7 mouse cellular contexts compared by ENCODE assay signal in genomic region chr3:108554587-108555312, GRCm38 (mm10). TPM values are rescaled to one million over a fixed set of nuclear protein-coding genes. Genes with fewer than 3 reads are reported as not detected.
A peak's percentile ranks its signal among the peaks of the same experiment; 100 is the strongest.
DNase-seq lines count a peak whose midpoint lies in the region; ATAC-seq lines count a peak whose summit lies in the region.

No protein-coding gene starts in this region.

- 17% methylated on average over 22 of the region's 22 CpGs for WGBS in intestine, embryonic 15.5 days
- 18% methylated on average over 22 of the region's 22 CpGs for WGBS in midbrain, embryonic 10.5 days

- peak; percentile 89 for DNase-seq in adrenal gland, adult 18-20 months (ENCODE audit: low spot score in 2 of 2)
- peak; percentile 97 for DNase-seq in embryo, embryonic 11 days
- DNase-seq in gastrocnemius, postnatal 25 days, result peak; percentile 87
- peak; percentile 92 to 97 for DNase-seq in left cerebral cortex, postnatal 25 days (ENCODE audit: low spot score in 2 of 2)
- DNase-seq in midbrain, embryonic 10.5 days (ENCODE audit: low spot score), result peak; percentile 90
- peak; percentile 91 for DNase-seq in right cerebral cortex, postnatal 4 days

- H3K4me1 ChIP-seq in intestine, embryonic 15.5 days (replicated peaks), result no peaks in the 10 kb centered on the region
- peaks cover 8% of the 10 kb centered on the region for H3K4me1 ChIP-seq in midbrain, embryonic 10.5 days

- peak overlapping the region; percentile 82 for H3K4me2 ChIP-seq in intestine, embryonic 15.5 days (replicated peaks)

- no peaks in the 10 kb centered on the region for H3K27me3 ChIP-seq in intestine, embryonic 15.5 days (replicated peaks)
- H3K27me3 ChIP-seq in midbrain, embryonic 10.5 days (ENCODE audit: low read depth, poor library complexity, severe bottlenecking), result no peaks in the 10 kb centered on the region

- H3K9me3 ChIP-seq in intestine, embryonic 15.5 days, result no peaks in the 10 kb centered on the region
- H3K9me3 ChIP-seq in midbrain, embryonic 10.5 days (replicated peaks), result no peaks in the 10 kb centered on the region

- peak overlapping the region; percentile 83 for H3K4me3 ChIP-seq in intestine, embryonic 15.5 days (replicated peaks)
- H3K4me3 ChIP-seq in midbrain, embryonic 10.5 days, result peak overlapping the region; percentile 84

- H3K36me3 ChIP-seq in intestine, embryonic 15.5 days, result 0 out of 2 replicates have a peak, but pooled peaks cover 11% of the 10 kb centered on the region
- H3K36me3 ChIP-seq in midbrain, embryonic 10.5 days, result peaks cover 30% of the 10 kb centered on the region

- intact Hi-C loops in left cerebral cortex, postnatal 25 days (cut with DNase I), result loop anchor here (1.0 to 5.0 kb wide), 2 partner anchors 17 to 147 kb away; no protein-coding TSS in a partner anchor

- H3K27ac ChIP-seq in intestine, embryonic 15.5 days, result peak overlapping the region; percentile 83
- H3K27ac ChIP-seq in midbrain, embryonic 10.5 days (replicated peaks), result peak overlapping the region; percentile 97

- peak; percentile 97 for ATAC-seq in intestine, embryonic 15.5 days

- H3K9ac ChIP-seq in intestine, embryonic 15.5 days, result peak overlapping the region; percentile 95

RNA-seq across cellular contexts. Expression of gene Tmem167b, which starts 7.5 kb away (rescaled TPM):
- 10 to 100 TPM; 55.7 to 59.4 TPM for total RNA-seq in adrenal gland, adult 18-20 months (2021)
- 10 to 100 TPM; 13.0 to 15.1 TPM for total RNA-seq in gastrocnemius, postnatal 25 days (2021)
- 34.3 and 35.5 TPM in 2 replicates for polyA plus RNA-seq in intestine, embryonic 15.5 days (2015; fragmentation: Nextera tagmentation; extraction: Ambion mirVana)
- total RNA-seq in left cerebral cortex, postnatal 25 days (2021), result 10 to 100 TPM; 42.5 to 44.7 TPM
- polyA plus RNA-seq in midbrain, embryonic 10.5 days (2016; fragmentation: Nextera tagmentation; extraction: Ambion mirVana), result 38.6 and 50.8 TPM in 2 replicates

RNA-seq across cellular contexts. Expression of gene Taf13, which starts 16.7 kb away (rescaled TPM):
- total RNA-seq in adrenal gland, adult 18-20 months (2021), result 10 to 100 TPM; 29.2 to 30.5 TPM
- total RNA-seq in gastrocnemius, postnatal 25 days (2021), result 10 to 100 TPM; 17.6 to 18.3 TPM
- 38.4 and 39.4 TPM in 2 replicates for polyA plus RNA-seq in intestine, embryonic 15.5 days (2015; fragmentation: Nextera tagmentation; extraction: Ambion mirVana)
- 10 to 100 TPM; 34.9 to 35.4 TPM for total RNA-seq in left cerebral cortex, postnatal 25 days (2021)
- polyA plus RNA-seq in midbrain, embryonic 10.5 days (2016; fragmentation: Nextera tagmentation; extraction: Ambion mirVana), result 72.9 and 78.3 TPM in 2 replicates

RNA-seq across cellular contexts. Expression of gene 5330417C22Rik, which starts 18.4 kb away (rescaled TPM):
- 1 to 10 TPM; 1.8 to 4.0 TPM for total RNA-seq in adrenal gland, adult 18-20 months (2021)
- not detected for total RNA-seq in gastrocnemius, postnatal 25 days (2021)
- 17.1 and 26.7 TPM in 2 replicates for polyA plus RNA-seq in intestine, embryonic 15.5 days (2015; fragmentation: Nextera tagmentation; extraction: Ambion mirVana)
- 10 to 100 TPM; 28.2 to 36.0 TPM for total RNA-seq in left cerebral cortex, postnatal 25 days (2021)
- 2.6 and 3.2 TPM in 2 replicates for polyA plus RNA-seq in midbrain, embryonic 10.5 days (2016; fragmentation: Nextera tagmentation; extraction: Ambion mirVana)

RNA-seq across cellular contexts. Expression of gene 1700013F07Rik, which starts 20.8 kb away (rescaled TPM):
- not detected for total RNA-seq in adrenal gland, adult 18-20 months (2021)
- total RNA-seq in gastrocnemius, postnatal 25 days (2021), result not detected
- polyA plus RNA-seq in intestine, embryonic 15.5 days (2015; fragmentation: Nextera tagmentation; extraction: Ambion mirVana), result 0.34 TPM in 1 of 2 replicates, not detected in the other
- total RNA-seq in left cerebral cortex, postnatal 25 days (2021), result 1 to 10 TPM in 1 of 2 experiments, under 1 TPM in 1; 0.92 to 1.6 TPM
- polyA plus RNA-seq in midbrain, embryonic 10.5 days (2016; fragmentation: Nextera tagmentation; extraction: Ambion mirVana), result 0.49 and 0.63 TPM in 2 replicates

RNA-seq across cellular contexts. Expression of gene Wdr47, which starts 36.3 kb away (rescaled TPM):
- 10 to 100 TPM in 1 of 2 experiments, 1 to 10 TPM in 1; 8.3 to 11.0 TPM for total RNA-seq in adrenal gland, adult 18-20 months (2021)
- total RNA-seq in gastrocnemius, postnatal 25 days (2021), result 1 to 10 TPM; 3.0 to 6.4 TPM
- 7.0 and 8.7 TPM in 2 replicates for polyA plus RNA-seq in intestine, embryonic 15.5 days (2015; fragmentation: Nextera tagmentation; extraction: Ambion mirVana)
- total RNA-seq in left cerebral cortex, postnatal 25 days (2021), result 100 to 1,000 TPM; 127 to 137 TPM
- polyA plus RNA-seq in midbrain, embryonic 10.5 days (2016; fragmentation: Nextera tagmentation; extraction: Ambion mirVana), result 23.6 and 36.5 TPM in 2 replicates

Comparison
In these comparisons a context has a peak if more than half of its experiments do, and no peak if none do; other contexts are left out.
1. Peak in every context shown above with its lines: DNase-seq, ATAC-seq, H3K4me3 ChIP-seq and H3K27ac ChIP-seq.
2. RNA of gene 5330417C22Rik, which starts 18.4 kb away (total RNA-seq): 28.2 to 36.0 TPM in left cerebral cortex, postnatal 25 days; 1.8 to 4.0 TPM in adrenal gland, adult 18-20 months and not detected in gastrocnemius, postnatal 25 days; every median in the first group is over 4 times any median in the second.